Mouse (Mus musculus) hindlimb bud, embryonic 11.5 days (tissue): ENCODE results near the gene Pcsk6.

Source experiments
- DNase-seq: peaks from one replicate; pipeline ENCODE4 v3.0.0-alpha.2; 2012; ENCODE audit warnings: low read depth, low spot score; ENCODE audit errors: extremely low spot score

The Pcsk6 gene

GRCm38 (mm10) chr7:66098803-66099202, 237.3 kb downstream of the Pcsk6 start:
- DNase-seq: no peak
